8 mouse cellular contexts compared by ENCODE assay signal in genomic region chr13:23412211-23412629, GRCm38 (mm10). TPM values are rescaled to one million over a fixed set of nuclear protein-coding genes. Genes with fewer than 3 reads are reported as not detected.
DNase-seq lines count a peak whose midpoint lies in the region; ATAC-seq and TF ChIP-seq lines count a peak whose summit lies in the region.

No protein-coding gene starts in this region.

- no peak overlapping the region for H3K27ac ChIP-seq in heart, embryonic 13.5 days (replicated peaks)
- H3K27ac ChIP-seq in ES-E14 (ENCODE audit: insufficient read depth, low read depth, low read length, poor library complexity, severe bottlenecking): no peak overlapping the region
- no peak overlapping the region; the same call in 1 of the 2 replicates for H3K27ac ChIP-seq in hindbrain, postnatal 0 days
- no peak overlapping the region for H3K27ac ChIP-seq in midbrain, embryonic 11.5 days (ENCODE audit: low read depth, low read length)

- DNase-seq in heart, postnatal 14 days: no peak
- peak; percentile 79 for DNase-seq in ES-E14 (ENCODE audit: low read depth, low spot score)
- peak; percentile 66 for DNase-seq in embryo, embryonic 11 days
- no peak for DNase-seq in hindbrain, postnatal 0 days (ENCODE audit: low spot score)
- DNase-seq in midbrain, embryonic 11.5 days (ENCODE audit: low spot score, missing footprints): no peak
- DNase-seq in gastrocnemius, postnatal 36 days: no peak
- DNase-seq in spleen, adult 18-20 months: no peak

- no peak for TF ChIP-seq CTCF in hindbrain, postnatal 0 days (IDR thresholded peaks at IDR 0.05; ENCODE audit: low read depth)

- no peaks in the 10 kb centered on the region for H3K9me3 ChIP-seq in heart, embryonic 13.5 days
- no peaks in the 10 kb centered on the region for H3K9me3 ChIP-seq in ES-E14 (ENCODE audit: control insufficient read depth, insufficient read depth, low read depth, low read length)
- no peaks in the 10 kb centered on the region for H3K9me3 ChIP-seq in hindbrain, postnatal 0 days (ENCODE audit: low read length)
- no peaks in the 10 kb centered on the region for H3K9me3 ChIP-seq in midbrain, embryonic 11.5 days (ENCODE audit: control insufficient read depth, low read length)

- peak overlapping the region; percentile 49 for H3K4me3 ChIP-seq in heart, embryonic 13.5 days
- peak overlapping the region; percentile 63 to 66 for H3K4me3 ChIP-seq in ES-E14 (ENCODE audit: insufficient read depth in 1 of 2, low read depth in 1 of 2, low read length in 2 of 2, poor library complexity in 1 of 2, severe bottlenecking in 1 of 2)
- peak overlapping the region; percentile 49 for H3K4me3 ChIP-seq in hindbrain, postnatal 0 days (ENCODE audit: low read length)
- peak overlapping the region; percentile 35 for H3K4me3 ChIP-seq in midbrain, embryonic 11.5 days (ENCODE audit: low read depth, low read length)

- no peak for ATAC-seq in heart, embryonic 13.5 days (ENCODE audit: extremely low read depth, insufficient number of reproducible peaks, low FRiP score, low TSS enrichment)
- ATAC-seq in hindbrain, postnatal 0 days: peak; percentile 54
- ATAC-seq in midbrain, embryonic 11.5 days (ENCODE audit: low FRiP score): 0 out of 2 replicates have a peak, but pooled peaks have one; percentile 36

- H3K9ac ChIP-seq in heart, embryonic 13.5 days: peak overlapping the region; percentile 71
- peak overlapping the region; percentile 53 for H3K9ac ChIP-seq in ES-E14 (ENCODE audit: insufficient read depth, low read depth, low read length, poor library complexity, severe bottlenecking)
- H3K9ac ChIP-seq in hindbrain, postnatal 0 days (replicated peaks; ENCODE audit: low read length): peak overlapping the region; percentile 46
- H3K9ac ChIP-seq in midbrain, embryonic 11.5 days (ENCODE audit: low read length): peak overlapping the region; percentile 47

- peaks cover 17% of the 10 kb centered on the region for H3K4me1 ChIP-seq in heart, embryonic 13.5 days
- peaks cover 2% of the 10 kb centered on the region in 2 experiments; a peak in 1 of 4 replicates for H3K4me1 ChIP-seq in ES-E14 (ENCODE audit: control insufficient read depth in 2 of 2, insufficient read depth in 2 of 2, low read length in 2 of 2, poor library complexity in 1 of 2)
- no peaks in the 10 kb centered on the region for H3K4me1 ChIP-seq in hindbrain, postnatal 0 days (ENCODE audit: insufficient read depth, low read length)
- H3K4me1 ChIP-seq in midbrain, embryonic 11.5 days (ENCODE audit: control insufficient read depth, insufficient read depth, low read length): no peaks in the 10 kb centered on the region

- intact Hi-C loops in heart, postnatal 14 days (cut with DNase I): no loop called here
- intact Hi-C loops in gastrocnemius, postnatal 36 days (cut with DNase I): no loop called here

- peak overlapping the region; percentile 76 for H3K4me2 ChIP-seq in heart, embryonic 13.5 days
- peak overlapping the region; percentile 59 for H3K4me2 ChIP-seq in hindbrain, postnatal 0 days (ENCODE audit: low read depth, low read length)
- H3K4me2 ChIP-seq in midbrain, embryonic 11.5 days: peak overlapping the region; percentile 62

- no peaks in the 10 kb centered on the region for H3K36me3 ChIP-seq in heart, embryonic 13.5 days
- no peaks in the 10 kb centered on the region for H3K36me3 ChIP-seq in ES-E14 (ENCODE audit: control insufficient read depth, insufficient read depth, low read length, poor library complexity, severe bottlenecking)
- no peaks in the 10 kb centered on the region for H3K36me3 ChIP-seq in hindbrain, postnatal 0 days (ENCODE audit: insufficient read depth, low read length)
- H3K36me3 ChIP-seq in midbrain, embryonic 11.5 days (ENCODE audit: control insufficient read depth, insufficient read depth, low read length): no peaks in the 10 kb centered on the region

- in situ Hi-C loops in ES-E14 (cut with MboI; ENCODE audit: low sequenced_read_pairs in 2 of 2, unreplicated experiment in 2 of 2): loop anchor here (5.0 to 25.0 kb wide), 4 partner anchors 110 to 1550 kb away; partner anchors contain the start of genes Hist1h2ag (in 1 of the 2), Hist1h2ah (in 1 of the 2), Hist1h2bj (in 1 of the 2) and Hist1h2bk (in 1 of the 2)

- WGBS in heart, embryonic 13.5 days: under 1% methylated on average over 20 of the region's 20 CpGs
- WGBS in hindbrain, postnatal 0 days: 1% methylated on average over 20 of the region's 20 CpGs
- WGBS in midbrain, embryonic 11.5 days: under 1% methylated on average over 20 of the region's 20 CpGs

- H3K27me3 ChIP-seq in heart, embryonic 13.5 days (replicated peaks): peaks cover 37% of the 10 kb centered on the region
- H3K27me3 ChIP-seq in hindbrain, postnatal 0 days (ENCODE audit: insufficient read depth, low read length): no peaks in the 10 kb centered on the region
- H3K27me3 ChIP-seq in midbrain, embryonic 11.5 days (ENCODE audit: control insufficient read depth, insufficient read depth, low read length): no peaks in the 10 kb centered on the region

TF ChIP-seq in ES-E14, 5 proteins besides CTCF, POLR2A, EP300 and RAD21:
- no peak for TF ChIP-seq CHD2 (IDR thresholded peaks at IDR 0.05; ENCODE audit: low read depth, low read length)
- 0 out of 2 replicates have a peak, but pooled peaks have one; percentile 28 for TF ChIP-seq ZC3H11A (IDR thresholded peaks at IDR 0.05; ENCODE audit: borderline replicate concordance, low read depth, low read length)
- TF ChIP-seq HCFC1 (IDR thresholded peaks at IDR 0.05; ENCODE audit: borderline replicate concordance, insufficient read depth, low read length): 0 out of 2 replicates have a peak, but pooled peaks have one; percentile 6
- peak; percentile 61 for TF ChIP-seq ZNF384 (IDR thresholded peaks at IDR 0.05; ENCODE audit: low read depth, low read length)
- TF ChIP-seq MAFK (IDR thresholded peaks at IDR 0.05; ENCODE audit: insufficient read depth, low read depth, low read length): 0 out of 2 replicates have a peak, but pooled peaks have one; percentile 6

RNA-seq across cellular contexts. Expression of gene Abt1, which starts 11.4 kb away (rescaled TPM):
- polyA plus RNA-seq in heart, embryonic 13.5 days (2015; fragmentation: Nextera tagmentation; extraction: Ambion mirVana): 8.5 and 8.7 TPM in 2 replicates
- total RNA-seq in heart, postnatal 14 days (2021): 1 to 10 TPM; 4.5 to 5.0 TPM
- 10.5 and 15.5 TPM in 2 replicates for total RNA-seq in ES-E14 (2012; rRNA removed)
- 5.0 and 5.5 TPM in 2 replicates for total RNA-seq in hindbrain, postnatal 0 days (2014; rRNA removed)
- polyA plus RNA-seq in hindbrain, postnatal 0 days (2015; fragmentation: Nextera tagmentation; extraction: Ambion mirVana): 7.2 and 7.6 TPM in 2 replicates
- 14.0 and 14.9 TPM in 2 replicates for polyA plus RNA-seq in midbrain, embryonic 11.5 days (2014; fragmentation: Nextera tagmentation; extraction: Ambion mirVana)
- total RNA-seq in gastrocnemius, postnatal 36 days (2021): 1 to 10 TPM; 3.2 to 3.3 TPM

RNA-seq across cellular contexts. Expression of gene Zfp322a, which starts 43.2 kb away (rescaled TPM):
- 36.7 and 40.7 TPM in 2 replicates for polyA plus RNA-seq in heart, embryonic 13.5 days (2015; fragmentation: Nextera tagmentation; extraction: Ambion mirVana)
- 10 to 100 TPM; 18.8 to 21.7 TPM for total RNA-seq in heart, postnatal 14 days (2021)
- total RNA-seq in ES-E14 (2012; rRNA removed): 15.8 and 15.9 TPM in 2 replicates
- total RNA-seq in hindbrain, postnatal 0 days (2014; rRNA removed): 11.9 and 15.7 TPM in 2 replicates
- polyA plus RNA-seq in hindbrain, postnatal 0 days (2015; fragmentation: Nextera tagmentation; extraction: Ambion mirVana): 29.3 and 30.0 TPM in 2 replicates
- 69.4 and 77.9 TPM in 2 replicates for polyA plus RNA-seq in midbrain, embryonic 11.5 days (2014; fragmentation: Nextera tagmentation; extraction: Ambion mirVana)
- 10 to 100 TPM in 1 of 2 experiments, 1 to 10 TPM in 1; 8.4 to 11.1 TPM for total RNA-seq in gastrocnemius, postnatal 36 days (2021)

RNA-seq across cellular contexts. Expression of gene Btn1a1, which starts 53.5 kb away (rescaled TPM):
- 1.1 and 2.2 TPM in 2 replicates for polyA plus RNA-seq in heart, embryonic 13.5 days (2015; fragmentation: Nextera tagmentation; extraction: Ambion mirVana)
- not detected for total RNA-seq in heart, postnatal 14 days (2021)
- 0.11 and 0.62 TPM in 2 replicates for total RNA-seq in ES-E14 (2012; rRNA removed)
- 0.40 and 0.89 TPM in 2 replicates for total RNA-seq in hindbrain, postnatal 0 days (2014; rRNA removed)
- polyA plus RNA-seq in hindbrain, postnatal 0 days (2015; fragmentation: Nextera tagmentation; extraction: Ambion mirVana): 0.15 and 0.24 TPM in 2 replicates
- polyA plus RNA-seq in midbrain, embryonic 11.5 days (2014; fragmentation: Nextera tagmentation; extraction: Ambion mirVana): not detected in 2 replicates
- total RNA-seq in gastrocnemius, postnatal 36 days (2021): not detected

Comparison
In these comparisons a context has a peak if more than half of its experiments do, and no peak if none do; other contexts are left out.
1. DNase-seq: peak in ES-E14 (single experiment) and embryo, embryonic 11 days (single experiment); none in heart, postnatal 14 days (0 of 2), hindbrain, postnatal 0 days (single experiment), midbrain, embryonic 11.5 days (single experiment), gastrocnemius, postnatal 36 days (0 of 2) and spleen, adult 18-20 months (0 of 2).
2. Peak in every context shown above with its lines, with median percentiles within 50 percentile points of each other: H3K4me2 ChIP-seq, H3K4me3 ChIP-seq and H3K9ac ChIP-seq.